Mouse (Mus musculus): Measurements from ENCODE around the gene Msantd1.
A peak's percentile ranks its signal among the peaks of the same experiment; 100 is the strongest.
"Not testable (repeated sequence)": the region's sequence is repeated elsewhere in the genome, so short reads cannot be mapped to it uniquely, and the experiment has no call there.

The Msantd1 gene

GRCm38 (mm10) chr5:34907910-34908725 is at the start of gene Msantd1:
Gene Msantd1, plus strand, starts transcription at chr5:34908012.
- peak; percentile 39 for DNase-seq (ENCODE audit: low read depth)

GRCm38 (mm10) chr5:34865367-34865766 is 42.4 kb upstream of the Msantd1 start:
- no peak for DNase-seq (ENCODE audit: low read depth)

GRCm38 (mm10) chr5:34880307-34880706 is 27.5 kb upstream of the Msantd1 start:
- not testable (repeated sequence) for DNase-seq (ENCODE audit: low read depth)

GRCm38 (mm10) chr5:34881023-34881422 is 26.8 kb upstream of the Msantd1 start:
- no peak for DNase-seq (ENCODE audit: low read depth)

GRCm38 (mm10) chr5:34885250-34885649 is 22.6 kb upstream of the Msantd1 start:
- DNase-seq (ENCODE audit: low read depth) = peak; percentile 38

GRCm38 (mm10) chr5:34889252-34889651 is 18.6 kb upstream of the Msantd1 start:
- no peak for DNase-seq (ENCODE audit: low read depth)

GRCm38 (mm10) chr5:34896697-34897453 is 10.9 kb upstream of the Msantd1 start:
- no peak for DNase-seq (ENCODE audit: low read depth)

GRCm38 (mm10) chr5:34899787-34900469 is 7.9 kb upstream of the Msantd1 start:
- DNase-seq (ENCODE audit: low read depth) = no peak

- DNase-seq (ENCODE audit: low read depth) = no peak
Measured at GRCm38 (mm10) chr5:34902371-34902770, 5.4 kb upstream of the Msantd1 start.

GRCm38 (mm10) chr5:34902811-34903385 is 4.9 kb upstream of the Msantd1 start:
- DNase-seq (ENCODE audit: low read depth) = peak; percentile 58

GRCm38 (mm10) chr5:34904412-34904811 is 3.4 kb upstream of the Msantd1 start:
- DNase-seq (ENCODE audit: low read depth) = no peak

- no peak for DNase-seq (ENCODE audit: low read depth)
Measured at GRCm38 (mm10) chr5:34907230-34907629, 582 bp upstream of the Msantd1 start.

GRCm38 (mm10) chr5:34908726-34909633 is 1.2 kb downstream of the Msantd1 start:
- DNase-seq (ENCODE audit: low read depth) = no peak

GRCm38 (mm10) chr5:34909634-34910503 is 2.1 kb downstream of the Msantd1 start:
- DNase-seq (ENCODE audit: low read depth) = no peak

GRCm38 (mm10) chr5:34910504-34910815 is 2.6 kb downstream of the Msantd1 start:
- DNase-seq (ENCODE audit: low read depth) = no peak

GRCm38 (mm10) chr5:34915801-34916200 is 8.0 kb downstream of the Msantd1 start:
- peak; percentile 83 for DNase-seq (ENCODE audit: low read depth)

GRCm38 (mm10) chr5:34917234-34917655 is 9.4 kb downstream of the Msantd1 start:
- DNase-seq (ENCODE audit: low read depth) = no peak

GRCm38 (mm10) chr5:34918785-34919184 is 11.0 kb downstream of the Msantd1 start:
- no peak for DNase-seq (ENCODE audit: low read depth)

- DNase-seq (ENCODE audit: low read depth) = no peak
Measured at GRCm38 (mm10) chr5:34922531-34922930, 14.7 kb downstream of the Msantd1 start.

- no peak for DNase-seq (ENCODE audit: low read depth)
Measured at GRCm38 (mm10) chr5:34923920-34924319, 16.1 kb downstream of the Msantd1 start.

Measured in NIH3T3 (cell line).